ENCODE assay signal across 8 mouse cellular contexts in genomic region chr14:78510713-78511112, GRCm38 (mm10). TPM values are rescaled to one million over a fixed set of nuclear protein-coding genes. Genes with fewer than 3 reads are reported as not detected.
DNase-seq lines count a peak whose midpoint lies in the region; ATAC-seq and TF ChIP-seq lines count a peak whose summit lies in the region.
"Had no signal": no experiment of that assay in that cellular context is flagged by ENCODE, and none has a peak within 500 bp of the region (broad histone marks: within the 10 kb centered on the region; RNA-seq: fewer than 3 reads in every experiment).

No protein-coding gene starts in this region.

- H3K4me3 ChIP-seq in hindbrain, embryonic 16.5 days (ENCODE audit: low read length), result no peak overlapping the region
- H3K4me3 ChIP-seq in hindbrain, embryonic 11.5 days (ENCODE audit: low read depth, low read length), result no peak overlapping the region
- no peak overlapping the region for H3K4me3 ChIP-seq in midbrain, embryonic 16.5 days (ENCODE audit: low read depth, low read length)
- H3K4me3 ChIP-seq in midbrain, embryonic 15.5 days, result no peak overlapping the region
- no peak overlapping the region for H3K4me3 ChIP-seq in stomach, postnatal 0 days (ENCODE audit: low read depth, low read length)

- 74% methylated on average over 9 of the region's 9 CpGs for WGBS in hindbrain, embryonic 16.5 days
- 81% methylated on average over 9 of the region's 9 CpGs for WGBS in hindbrain, embryonic 11.5 days
- 80% methylated on average over 8 of the region's 9 CpGs for WGBS in midbrain, embryonic 16.5 days
- 77% methylated on average over 9 of the region's 9 CpGs for WGBS in midbrain, embryonic 15.5 days
- 76% methylated on average over 9 of the region's 9 CpGs for WGBS in stomach, postnatal 0 days

- ATAC-seq in hindbrain, embryonic 16.5 days, result 0 out of 2 replicates have a peak, but pooled peaks have one; percentile 65
- no peak for ATAC-seq in hindbrain, embryonic 11.5 days (ENCODE audit: low FRiP score)
- ATAC-seq in midbrain, embryonic 16.5 days, result peak; percentile 66; the same call in 1 of the 2 replicates
- ATAC-seq in midbrain, embryonic 15.5 days (replicated peaks), result no peak
- ATAC-seq in common myeloid progenitor, adult 5-6 weeks (replicated peaks; ENCODE audit: low read depth, poor library complexity, severe bottlenecking), result peak; percentile 66
- ATAC-seq in stomach, postnatal 0 days (ENCODE audit: low FRiP score, low TSS enrichment), result no peak

- peak; percentile 65 for TF ChIP-seq CTCF in stomach, postnatal 0 days (IDR thresholded peaks at IDR 0.05; ENCODE audit: low read depth)

- DNase-seq in hindbrain, embryonic 11.5 days (ENCODE audit: low spot score), result no peak
- peak; percentile 32 for DNase-seq in stomach, postnatal 0 days (ENCODE audit: low spot score)
- no peak for DNase-seq in ovary, postnatal 36 days (ENCODE audit: low spot score)
- DNase-seq: right cerebral cortex, postnatal 25 days had no signal

- H3K27ac ChIP-seq in hindbrain, embryonic 16.5 days (ENCODE audit: low read depth, low read length), result no peak overlapping the region
- no peak overlapping the region for H3K27ac ChIP-seq in hindbrain, embryonic 11.5 days (ENCODE audit: low read depth, low read length)
- no peak overlapping the region for H3K27ac ChIP-seq in midbrain, embryonic 16.5 days (ENCODE audit: low read length)
- no peak overlapping the region for H3K27ac ChIP-seq in midbrain, embryonic 15.5 days
- H3K27ac ChIP-seq in stomach, postnatal 0 days (replicated peaks), result no peak overlapping the region

- no peaks in the 10 kb centered on the region for H3K4me1 ChIP-seq in hindbrain, embryonic 16.5 days (ENCODE audit: control insufficient read depth, insufficient read depth, low read depth, low read length)
- H3K4me1 ChIP-seq in hindbrain, embryonic 11.5 days (replicated peaks; ENCODE audit: control insufficient read depth, insufficient read depth, low read length), result no peaks in the 10 kb centered on the region
- H3K4me1 ChIP-seq in midbrain, embryonic 16.5 days (ENCODE audit: control insufficient read depth, insufficient read depth, low read length), result no peaks in the 10 kb centered on the region
- H3K4me1 ChIP-seq in midbrain, embryonic 15.5 days, result no peaks in the 10 kb centered on the region
- no peaks in the 10 kb centered on the region for H3K4me1 ChIP-seq in stomach, postnatal 0 days (replicated peaks; ENCODE audit: control insufficient read depth, insufficient read depth)

- no peaks in the 10 kb centered on the region for H3K9me3 ChIP-seq in hindbrain, embryonic 16.5 days (ENCODE audit: control insufficient read depth, low read length)
- H3K9me3 ChIP-seq in hindbrain, embryonic 11.5 days (ENCODE audit: control insufficient read depth, low read length), result no peaks in the 10 kb centered on the region
- H3K9me3 ChIP-seq in midbrain, embryonic 16.5 days (replicated peaks; ENCODE audit: control insufficient read depth, low read length, poor library complexity, severe bottlenecking), result no peaks in the 10 kb centered on the region
- no peaks in the 10 kb centered on the region for H3K9me3 ChIP-seq in midbrain, embryonic 15.5 days
- no peaks in the 10 kb centered on the region for H3K9me3 ChIP-seq in stomach, postnatal 0 days (ENCODE audit: control insufficient read depth, low read length)

- no peak for TF ChIP-seq EP300 in stomach, postnatal 0 days (optimal IDR thresholded peaks at IDR 0.05)

- H3K9ac ChIP-seq in hindbrain, embryonic 16.5 days (ENCODE audit: low read depth, low read length), result no peak overlapping the region
- H3K9ac ChIP-seq in hindbrain, embryonic 11.5 days (ENCODE audit: low read depth, low read length), result no peak overlapping the region
- H3K9ac ChIP-seq in midbrain, embryonic 16.5 days (ENCODE audit: low read depth, low read length), result no peak overlapping the region
- H3K9ac ChIP-seq in midbrain, embryonic 15.5 days, result no peak overlapping the region
- no peak overlapping the region for H3K9ac ChIP-seq in stomach, postnatal 0 days (ENCODE audit: low read length)

- H3K4me2 ChIP-seq in hindbrain, embryonic 16.5 days (ENCODE audit: low read length), result no peak overlapping the region
- H3K4me2 ChIP-seq in hindbrain, embryonic 11.5 days (replicated peaks; ENCODE audit: low read depth, low read length), result no peak overlapping the region
- no peak overlapping the region for H3K4me2 ChIP-seq in midbrain, embryonic 16.5 days (ENCODE audit: low read length)
- H3K4me2 ChIP-seq in midbrain, embryonic 15.5 days, result no peak overlapping the region
- no peak overlapping the region for H3K4me2 ChIP-seq in stomach, postnatal 0 days (replicated peaks; ENCODE audit: low read depth)

- H3K27me3 ChIP-seq in hindbrain, embryonic 16.5 days (replicated peaks; ENCODE audit: control insufficient read depth, insufficient read depth, low read length), result no peaks in the 10 kb centered on the region
- H3K27me3 ChIP-seq in hindbrain, embryonic 11.5 days (ENCODE audit: control insufficient read depth, insufficient read depth, low read length), result no peaks in the 10 kb centered on the region
- H3K27me3 ChIP-seq in midbrain, embryonic 16.5 days (ENCODE audit: control insufficient read depth, insufficient read depth, low read depth, low read length), result no peaks in the 10 kb centered on the region
- no peaks in the 10 kb centered on the region for H3K27me3 ChIP-seq in midbrain, embryonic 15.5 days (replicated peaks)
- H3K27me3 ChIP-seq in stomach, postnatal 0 days (ENCODE audit: control insufficient read depth, insufficient read depth, low read length), result no peaks in the 10 kb centered on the region

- H3K36me3 ChIP-seq in hindbrain, embryonic 16.5 days (ENCODE audit: control insufficient read depth, insufficient read depth, low read length), result peaks cover 41% of the 10 kb centered on the region
- H3K36me3 ChIP-seq in hindbrain, embryonic 11.5 days (ENCODE audit: control insufficient read depth, insufficient read depth, low read length), result 0 out of 2 replicates have a peak, but pooled peaks cover 2% of the 10 kb centered on the region
- H3K36me3 ChIP-seq in midbrain, embryonic 16.5 days (ENCODE audit: control insufficient read depth, insufficient read depth, low read length), result peaks cover 40% of the 10 kb centered on the region
- H3K36me3 ChIP-seq in midbrain, embryonic 15.5 days (replicated peaks), result peaks cover 42% of the 10 kb centered on the region
- H3K36me3 ChIP-seq in stomach, postnatal 0 days (ENCODE audit: control insufficient read depth, insufficient read depth, low read length), result peaks cover 17% of the 10 kb centered on the region

RNA-seq across cellular contexts. Expression of gene Akap11, which starts 25.9 kb away (rescaled TPM):
- 32.1 and 33.8 TPM in 2 replicates for polyA plus RNA-seq in hindbrain, embryonic 16.5 days (2015; fragmentation: Nextera tagmentation; extraction: Ambion mirVana)
- polyA plus RNA-seq in hindbrain, embryonic 11.5 days (2014; fragmentation: Nextera tagmentation; extraction: Ambion mirVana), result 21.9 and 25.7 TPM in 2 replicates
- polyA plus RNA-seq in midbrain, embryonic 16.5 days (2015; fragmentation: Nextera tagmentation; extraction: Ambion mirVana), result 39.7 and 45.5 TPM in 2 replicates
- polyA plus RNA-seq in midbrain, embryonic 15.5 days (2015; fragmentation: Nextera tagmentation; extraction: Ambion mirVana), result 38.8 and 43.5 TPM in 2 replicates
- total RNA-seq in common myeloid progenitor, adult 5-6 weeks (2017), result 59.5 and 75.0 TPM in 2 replicates
- polyA plus RNA-seq in stomach, postnatal 0 days (2015; fragmentation: Nextera tagmentation; extraction: Ambion mirVana), result 6.0 TPM in 2 replicates

Comparison
In these comparisons a context has a peak if more than half of its experiments do, and no peak if none do; other contexts are left out.
1. ATAC-seq: peak in hindbrain, embryonic 16.5 days (single experiment), midbrain, embryonic 16.5 days (single experiment) and common myeloid progenitor, adult 5-6 weeks (single experiment); none in hindbrain, embryonic 11.5 days (single experiment), midbrain, embryonic 15.5 days (single experiment) and stomach, postnatal 0 days (single experiment).